Mouse (Mus musculus) MEL (cell line): ENCODE measurements around the gene Dnase1l1.

ENCODE experiments used
- CHD1 ChIP-seq: IDR thresholded peaks from 2 replicates; pipeline ENCODE4 v1.6.1; 2012; ENCODE audit warnings: low read depth, mild to moderate bottlenecking, inconsistent platforms, low read length, improper control_type of control experiment
- CTCF ChIP-seq, 3 experiments: IDR thresholded peaks in 2 of 3; conservative IDR thresholded peaks in 1 of 3; 2 replicates each; pipeline ENCODE4 v1.5.1; 2011 to 2012; ENCODE audit warnings: low read length in 3 of 3, low read depth in 2 of 3, mild to moderate bottlenecking in 2 of 3, improper control_type of control experiment in 1 of 3, inconsistent platforms in 1 of 3, mixed read lengths in 1 of 3, moderate library complexity in 1 of 3; ENCODE audit not compliant: control insufficient read depth in 1 of 3, insufficient read depth in 1 of 3, poor library complexity in 1 of 3, severe bottlenecking in 1 of 3
- EP300 ChIP-seq, 2 experiments: IDR thresholded peaks; 2 replicates each; pipeline ENCODE4 v1.6.1; 2011; ENCODE audit warnings: improper control_type of control experiment in 2 of 2, low read length in 2 of 2, low read depth in 1 of 2, mild to moderate bottlenecking in 1 of 2
- HCFC1 ChIP-seq: IDR thresholded peaks from 2 replicates; pipeline ENCODE4 v1.6.1; 2012; ENCODE audit warnings: low read depth, mild to moderate bottlenecking, inconsistent platforms, low read length, improper control_type of control experiment, moderate library complexity
- MAFK ChIP-seq: IDR thresholded peaks from 2 replicates; pipeline ENCODE4 v1.6.1; 2011; ENCODE audit warnings: low read depth, mild to moderate bottlenecking, low read length, improper control_type of control experiment, borderline replicate concordance
- MXI1 ChIP-seq: IDR thresholded peaks from 2 replicates; pipeline ENCODE4 v1.6.1; 2011; ENCODE audit warnings: mild to moderate bottlenecking, low read depth, low read length, improper control_type of control experiment
- POLR2A ChIP-seq, 2 experiments: IDR thresholded peaks; 2 replicates each; pipeline ENCODE4 v1.6.1; 2011 to 2012; ENCODE audit warnings: low read length in 2 of 2, mild to moderate bottlenecking in 2 of 2, control low read depth in 1 of 2, improper control_type of control experiment in 1 of 2, low read depth in 1 of 2, moderate library complexity in 1 of 2; ENCODE audit not compliant: control insufficient read depth in 1 of 2, insufficient read depth in 1 of 2, poor library complexity in 1 of 2
- POLR2AphosphoS2 ChIP-seq: IDR thresholded peaks from 2 replicates; pipeline ENCODE4 v1.6.1; 2011; ENCODE audit warnings: low read length, improper control_type of control experiment
- TCF12 ChIP-seq: IDR thresholded peaks from 2 replicates; pipeline ENCODE4 v1.6.1; 2014; ENCODE audit warnings: low read depth, mild to moderate bottlenecking, inconsistent platforms, low read length, improper control_type of control experiment, moderate library complexity
- USF2 ChIP-seq, 2 experiments: IDR thresholded peaks; 2 replicates each; pipeline ENCODE4 v1.6.1; 2011 to 2012; ENCODE audit warnings: improper control_type of control experiment in 2 of 2, low read length in 2 of 2, borderline replicate concordance in 1 of 2, inconsistent platforms in 1 of 2, low read depth in 1 of 2, mild to moderate bottlenecking in 1 of 2; ENCODE audit not compliant: insufficient read depth in 1 of 2

DNA sequence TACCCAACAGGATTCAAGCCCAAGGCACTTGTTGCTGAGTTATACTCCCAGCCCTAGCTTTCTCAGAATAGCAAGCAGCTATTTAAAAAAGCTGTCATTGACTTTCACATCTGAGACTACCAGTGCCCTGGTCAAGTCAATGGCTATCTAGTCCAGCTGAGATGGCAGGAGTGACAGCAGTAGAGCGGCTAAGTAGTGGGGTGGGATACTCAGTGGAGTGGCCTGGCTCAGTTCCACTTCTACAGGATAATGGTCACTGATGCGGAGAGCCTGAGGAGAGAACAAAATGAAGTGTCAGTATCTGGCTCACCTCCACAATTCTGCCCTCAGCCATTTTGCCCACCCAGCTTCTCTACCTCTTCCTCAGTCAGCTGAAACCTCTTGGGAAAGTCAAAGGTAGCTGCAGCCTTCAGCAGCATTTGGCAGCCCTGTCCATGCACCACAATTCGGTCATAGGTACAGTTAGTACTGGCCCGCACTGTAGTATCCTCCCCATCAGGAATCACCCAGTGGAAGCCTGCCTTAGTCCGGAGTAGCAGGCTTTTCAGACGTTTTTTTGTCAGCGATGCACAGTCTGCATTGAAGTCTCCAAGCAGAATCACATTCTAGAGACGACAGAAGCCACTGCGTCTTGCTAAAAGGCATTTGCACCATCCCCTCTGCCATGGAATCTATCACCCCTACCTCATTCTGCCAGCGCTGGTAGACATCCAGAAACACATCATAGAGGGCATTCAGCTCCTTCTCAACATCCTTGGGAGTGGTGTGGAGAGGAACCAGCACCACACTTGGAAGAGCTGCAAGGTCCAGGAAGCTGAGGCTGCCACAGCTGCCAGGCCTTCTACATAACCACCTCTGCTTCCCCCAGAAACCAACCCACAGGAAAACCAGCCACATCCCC, 8.5 kb downstream of the Dnase1l1 start:
- TF ChIP-seq CTCF (IDR thresholded peaks at IDR 0.05 in 2 of 3, conservative IDR thresholded peaks at IDR 0.05 in 1 of 3; ENCODE audit: control insufficient read depth in 1 of 3, insufficient read depth in 1 of 3, low read depth in 2 of 3, low read length in 3 of 3, poor library complexity in 1 of 3, severe bottlenecking in 1 of 3): no peak
- TF ChIP-seq EP300 (IDR thresholded peaks at IDR 0.05; ENCODE audit: low read depth in 1 of 2, low read length in 2 of 2): no peak
- peak; percentile 49 to 90; a peak in 3 of 4 replicates for TF ChIP-seq POLR2A (IDR thresholded peaks at IDR 0.05; ENCODE audit: control insufficient read depth in 1 of 2, insufficient read depth in 1 of 2, low read depth in 1 of 2, low read length in 2 of 2, poor library complexity in 1 of 2)
- no peak for TF ChIP-seq MXI1
- TF ChIP-seq TCF12: no peak; the same call in 1 of the 2 replicates
- TF ChIP-seq MAFK: 0 out of 2 replicates have a peak, but pooled peaks have one; percentile 39
- no peak for TF ChIP-seq CHD1
- no peak for TF ChIP-seq USF2 (IDR thresholded peaks at IDR 0.05; ENCODE audit: borderline replicate concordance in 1 of 2, insufficient read depth in 1 of 2, low read depth in 1 of 2, low read length in 2 of 2)
- TF ChIP-seq HCFC1: no peak
- peak; percentile 100 for TF ChIP-seq POLR2AphosphoS2
